Mouse (Mus musculus) MEL (cell line): ENCODE measurements around the gene Eif4e3.

Source experiments
- BHLHE40 ChIP-seq: IDR thresholded peaks from 2 replicates; pipeline ENCODE4 v1.6.1; 2012; ENCODE audit warnings: low read depth, mild to moderate bottlenecking, inconsistent platforms, low read length, improper control_type of control experiment, borderline replicate concordance
- CHD2 ChIP-seq: IDR thresholded peaks from 2 replicates; pipeline ENCODE4 v1.6.1; 2011; ENCODE audit warnings: low read length, improper control_type of control experiment
- CTCF ChIP-seq, 3 experiments: IDR thresholded peaks in 2 of 3; conservative IDR thresholded peaks in 1 of 3; 2 replicates each; pipeline ENCODE4 v1.5.1; 2011 to 2012; ENCODE audit warnings: low read length in 3 of 3, low read depth in 2 of 3, mild to moderate bottlenecking in 2 of 3, improper control_type of control experiment in 1 of 3, inconsistent platforms in 1 of 3, mixed read lengths in 1 of 3, moderate library complexity in 1 of 3; ENCODE audit not compliant: control insufficient read depth in 1 of 3, insufficient read depth in 1 of 3, poor library complexity in 1 of 3, severe bottlenecking in 1 of 3
- E2F4 ChIP-seq: IDR thresholded peaks from 2 replicates; pipeline ENCODE4 v1.6.1; 2011; ENCODE audit warnings: low read depth, low read length, improper control_type of control experiment, borderline replicate concordance
- GABPA ChIP-seq: IDR thresholded peaks from 2 replicates; pipeline ENCODE4 v1.6.1; 2012; ENCODE audit warnings: low read depth, mild to moderate bottlenecking, inconsistent platforms, low read length, improper control_type of control experiment, moderate library complexity
- KAT2A ChIP-seq: conservative IDR thresholded peaks from 2 replicates; pipeline ENCODE4 v1.6.1; 2012; ENCODE audit warnings: low read depth, low read length, improper control_type of control experiment, inconsistent platforms
- POLR2A ChIP-seq, 2 experiments: IDR thresholded peaks; 2 replicates each; pipeline ENCODE4 v1.6.1; 2011 to 2012; ENCODE audit warnings: low read length in 2 of 2, mild to moderate bottlenecking in 2 of 2, control low read depth in 1 of 2, improper control_type of control experiment in 1 of 2, low read depth in 1 of 2, moderate library complexity in 1 of 2; ENCODE audit not compliant: control insufficient read depth in 1 of 2, insufficient read depth in 1 of 2, poor library complexity in 1 of 2
- TAL1 ChIP-seq: IDR thresholded peaks from 2 replicates; pipeline ENCODE4 v1.6.1; 2012; ENCODE audit warnings: mild to moderate bottlenecking, inconsistent platforms, low read length, moderate library complexity, mixed read lengths
- TBP ChIP-seq: IDR thresholded peaks from 2 replicates; pipeline ENCODE4 v1.8.0; 2011; ENCODE audit warnings: low read depth, low read length, improper control_type of control experiment
- TCF12 ChIP-seq: IDR thresholded peaks from 2 replicates; pipeline ENCODE4 v1.6.1; 2014; ENCODE audit warnings: low read depth, mild to moderate bottlenecking, inconsistent platforms, low read length, improper control_type of control experiment, moderate library complexity
- USF1 ChIP-seq: IDR thresholded peaks from 2 replicates; pipeline ENCODE4 v1.6.1; 2014; ENCODE audit warnings: low read depth, mild to moderate bottlenecking, inconsistent platforms, low read length, improper control_type of control experiment, moderate library complexity
- ZNF384 ChIP-seq: IDR thresholded peaks from 2 replicates; pipeline ENCODE4 v1.6.1; 2012; ENCODE audit warnings: low read depth, mild to moderate bottlenecking, inconsistent platforms, low read length, improper control_type of control experiment

GRCm38 (mm10) chr6:99575633-99576032, 90.9 kb downstream of the Eif4e3 start:
- TF ChIP-seq USF1 (no peak), CTCF (IDR thresholded peaks at IDR 0.05 in 2 of 3, conservative IDR thresholded peaks at IDR 0.05 in 1 of 3; ENCODE audit: control insufficient read depth in 1 of 3, insufficient read depth in 1 of 3, low read depth in 2 of 3, low read length in 3 of 3, poor library complexity in 1 of 3, severe bottlenecking in 1 of 3) (no peak), TCF12 (no peak), TBP (no peak), KAT2A (no peak), ZNF384 (no peak), E2F4 (no peak), CHD2 (no peak), TAL1 (no peak), POLR2A (IDR thresholded peaks at IDR 0.05; ENCODE audit: control insufficient read depth in 1 of 2, insufficient read depth in 1 of 2, low read depth in 1 of 2, low read length in 2 of 2, poor library complexity in 1 of 2) (no peak), GABPA (no peak), BHLHE40 (no peak)
